Mouse (Mus musculus) brain, adult 2 months (tissue): ENCODE data around the gene Olfr1154.

Experiments
- DNase-seq: peaks from one replicate; pipeline ENCODE4 v3.0.0; 2011; ENCODE audit warnings: low read depth, low spot score

The Olfr1154 gene

DNA sequence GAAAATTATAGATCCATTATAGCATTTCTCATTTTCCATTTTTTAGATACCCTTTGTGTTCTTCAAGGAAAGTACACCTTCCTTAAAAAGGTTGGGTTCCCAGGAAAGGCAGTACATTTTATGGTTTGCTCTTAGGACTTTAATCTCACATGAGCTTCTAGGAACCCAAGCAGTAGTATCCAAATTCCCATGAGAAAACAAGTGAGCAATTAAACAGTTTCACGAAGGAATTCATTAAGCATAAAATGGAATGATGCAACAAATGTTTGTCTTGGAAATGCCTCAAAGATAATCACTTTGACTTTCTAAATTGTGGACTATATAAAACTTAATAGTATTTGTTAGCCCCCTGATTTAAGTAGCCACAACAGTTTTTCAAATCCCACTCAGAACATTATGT is at the start of gene Olfr1154:
Gene Olfr1154 (minus strand): TSS at position 101 of the 400 bp plus-strand sequence.
- DNase-seq: no peak

- DNase-seq: no peak
Observed at GRCm38 (mm10) chr2:87953000-87953399, 48.0 kb upstream of the Olfr1154 start, which contains the start of gene Olfr1156. Gene Olfr1156 (minus strand): TSS chr2:87953100.

- DNase-seq: no peak
Observed at GRCm38 (mm10) chr2:87945037-87945436, 40.1 kb upstream of the Olfr1154 start, which contains the start of gene Olfr1155. Gene Olfr1155 (minus strand): TSS chr2:87945137.

DNA sequence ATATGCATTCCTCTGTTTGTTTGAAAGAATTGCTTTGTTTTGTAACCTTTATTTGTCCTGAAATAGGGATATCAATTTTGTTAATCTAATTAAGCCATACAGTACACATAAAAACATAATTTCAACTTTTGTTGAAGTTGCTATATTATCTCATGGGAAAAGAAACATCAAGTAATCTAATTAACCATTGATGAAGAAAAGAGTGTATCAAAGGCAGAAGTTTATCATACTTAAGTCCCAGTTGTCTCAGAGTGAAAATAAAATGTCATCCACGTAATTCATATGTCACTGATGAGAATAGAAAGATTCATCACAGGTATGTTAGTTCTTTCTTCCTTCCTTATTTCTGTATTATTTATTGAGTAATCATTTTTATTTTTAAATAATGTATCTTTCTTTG is 10.3 kb downstream of the Olfr1154 start, which contains the start of gene Olfr1153:
Gene Olfr1153 (plus strand): TSS at position 301 of the 400 bp plus-strand sequence.
- no peak for DNase-seq

DNA sequence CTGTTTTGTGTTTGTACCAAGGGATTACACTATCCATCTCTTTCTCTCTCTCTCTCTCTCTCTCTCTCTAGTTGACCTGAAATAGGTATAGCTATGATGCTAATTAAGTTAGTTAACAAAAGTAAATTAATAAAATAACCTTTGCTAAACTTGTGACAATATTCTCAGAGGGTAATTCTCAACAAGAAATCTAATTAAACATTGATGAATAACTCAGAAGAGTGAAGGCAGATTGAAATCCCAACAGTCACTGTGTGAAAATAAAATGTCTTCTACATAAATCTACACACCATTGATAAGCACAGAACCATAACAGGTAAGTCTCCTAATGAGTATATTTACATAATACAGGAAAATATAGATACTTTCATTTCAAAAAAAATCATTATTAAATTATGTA is 38.8 kb downstream of the Olfr1154 start, which contains the start of gene Olfr1152:
Gene Olfr1152 (plus strand): TSS at position 301 of the 400 bp plus-strand sequence.
- DNase-seq: no peak

- no peak for DNase-seq
Observed at GRCm38 (mm10) chr2:87855562-87855961, 49.4 kb downstream of the Olfr1154 start, which contains the start of gene Olfr1151. Gene Olfr1151 (plus strand): TSS chr2:87855862.
